Mouse (Mus musculus): Measurements from ENCODE around the gene Prcc.

- TF ChIP-seq CTCF (IDR thresholded peaks at IDR 0.05; ENCODE audit: low read depth) = no peak
- TF ChIP-seq EP300 (IDR thresholded peaks at IDR 0.05; ENCODE audit: low read depth) = no peak
Measured at GRCm38 (mm10) chr3:87934501-87934900, 49.1 kb upstream of the Prcc start.

All from heart, postnatal 0 days (tissue).